Mouse (Mus musculus): ENCODE data around the gene Parp16. TPM values are rescaled to one million over a fixed set of nuclear protein-coding genes. Genes with fewer than 3 reads are reported as not detected.

Gene Parp16
- polyA plus RNA-seq, 1 experiment: 16.3 TPM

DNA sequence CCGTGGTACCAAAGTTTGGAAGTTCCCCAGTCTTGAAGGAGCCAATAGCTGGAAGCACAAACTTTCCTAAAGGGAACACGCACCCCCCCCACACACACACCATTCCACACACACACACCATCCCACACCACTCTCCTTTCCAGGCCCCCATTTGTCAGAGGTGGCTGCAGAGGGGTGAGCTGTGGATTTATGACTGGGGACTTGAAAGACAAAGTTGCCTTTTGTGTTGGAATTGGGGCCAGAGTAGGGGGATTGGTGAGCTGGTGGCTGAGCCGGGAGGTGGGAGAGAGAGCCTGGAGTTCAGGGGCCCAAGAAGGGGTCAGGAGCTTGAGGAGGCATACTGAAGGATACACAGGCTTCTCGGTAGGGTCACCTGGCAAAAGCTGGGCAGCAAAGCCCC is 26.2 kb upstream of the Parp16 start:
- no peak overlapping the region for H3K4me3 ChIP-seq (ENCODE audit: low read depth, low read length)
- TF ChIP-seq POLR2A (IDR thresholded peaks at IDR 0.05; ENCODE audit: low read depth, low read length): no peak
- no peak for TF ChIP-seq CTCF (IDR thresholded peaks at IDR 0.05; ENCODE audit: extremely low read depth, insufficient read length, insufficient replicate concordance, low read depth, low read length)

DNA sequence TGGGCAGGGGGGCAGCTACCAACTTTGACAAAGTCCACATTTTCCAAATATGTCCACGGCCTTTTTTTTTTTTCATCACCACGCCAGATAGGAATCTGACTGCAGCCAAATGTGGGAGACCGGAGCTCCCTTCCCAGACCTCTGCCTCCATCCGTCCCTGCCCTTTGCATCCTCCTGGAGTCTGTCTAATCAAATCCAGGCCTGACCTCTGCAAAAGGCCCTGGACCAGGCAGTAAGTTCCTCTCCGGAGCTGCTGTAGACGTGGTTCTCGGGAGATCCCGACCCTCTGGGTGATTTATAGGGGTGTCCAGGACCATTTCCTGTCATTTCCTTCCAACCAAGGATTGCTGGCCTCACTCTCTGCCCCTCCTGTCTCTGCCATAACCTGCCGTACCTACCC is 22.5 kb upstream of the Parp16 start:
- Histone ChIP-seq H3K4me1 (ENCODE audit: control insufficient read depth, insufficient read depth, insufficient read length, low read length) (no peaks in the 10 kb centered on the region), H3K27ac (ENCODE audit: insufficient read depth, low read depth, low read length) (no peak overlapping the region), H3K4me3 (ENCODE audit: low read depth, low read length) (no peak overlapping the region), H3K36me3 (ENCODE audit: control insufficient read depth, insufficient read depth, low read length) (no peaks in the 10 kb centered on the region), H3K27me3 (ENCODE audit: control insufficient read depth, insufficient read depth, low read length) (no peaks in the 10 kb centered on the region)
- WGBS: 68% methylated on average over 9 of the region's 9 CpGs
- no peak for TF ChIP-seq CTCF (IDR thresholded peaks at IDR 0.05; ENCODE audit: extremely low read depth, insufficient read length, insufficient replicate concordance, low read depth, low read length)
- no peak for TF ChIP-seq POLR2A (IDR thresholded peaks at IDR 0.05; ENCODE audit: low read depth, low read length)

More for the DNA sequence above, 26.2 kb upstream of the Parp16 start:
- 85% methylated on average over 4 of the region's 4 CpGs for WGBS
- Histone ChIP-seq H3K27me3 (ENCODE audit: control insufficient read depth, insufficient read depth, low read length) (peaks cover 4% of the 10 kb centered on the region; the same call in 1 of the 2 replicates), H3K4me1 (ENCODE audit: control insufficient read depth, insufficient read depth, insufficient read length, low read length) (no peaks in the 10 kb centered on the region), H3K36me3 (ENCODE audit: control insufficient read depth, insufficient read depth, low read length) (no peaks in the 10 kb centered on the region), H3K27ac (ENCODE audit: insufficient read depth, low read depth, low read length) (no peak overlapping the region)

DNA sequence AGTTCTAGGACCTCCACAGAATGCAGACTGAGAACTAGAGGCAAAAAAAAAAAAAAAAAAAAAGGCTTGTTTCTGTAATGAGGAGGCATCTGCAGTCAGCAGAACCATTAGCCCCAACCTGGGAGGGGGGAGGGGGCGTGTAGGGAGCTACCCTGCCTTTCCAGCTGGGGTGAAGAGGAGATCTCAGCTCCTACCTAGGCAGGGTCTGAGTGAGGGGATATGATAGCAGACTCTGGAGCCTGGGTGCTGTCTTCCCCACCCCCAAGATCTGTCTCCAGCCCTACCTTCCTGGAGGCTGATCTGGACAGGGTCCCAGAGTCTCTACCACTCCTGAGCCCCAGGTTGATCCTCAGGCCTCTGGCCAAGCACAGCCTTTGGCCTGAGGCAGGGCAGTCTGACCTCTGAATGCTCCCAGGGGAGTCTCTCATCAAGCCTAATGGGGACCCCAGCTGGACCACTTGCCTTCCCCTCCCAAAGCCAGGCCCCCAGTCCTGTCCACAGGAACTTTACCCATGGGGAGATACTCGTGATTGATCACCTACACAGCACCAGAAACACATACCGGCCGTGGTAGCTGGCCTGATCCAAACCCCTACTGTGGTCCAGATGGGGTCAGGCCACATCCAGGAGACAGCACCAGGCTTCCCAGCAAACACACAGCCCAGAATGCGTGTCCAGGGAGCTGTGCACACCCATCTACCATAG is 19.8 kb upstream of the Parp16 start:
- no peak for TF ChIP-seq CTCF (IDR thresholded peaks at IDR 0.05; ENCODE audit: extremely low read depth, insufficient read length, insufficient replicate concordance, low read depth, low read length)
- TF ChIP-seq POLR2A (IDR thresholded peaks at IDR 0.05; ENCODE audit: low read depth, low read length): no peak
- no peak overlapping the region for H3K27ac ChIP-seq (ENCODE audit: insufficient read depth, low read depth, low read length)
- no peaks in the 10 kb centered on the region for H3K36me3 ChIP-seq (ENCODE audit: control insufficient read depth, insufficient read depth, low read length)
- 67% methylated on average over 5 of the region's 5 CpGs for WGBS
- H3K4me1 ChIP-seq (ENCODE audit: control insufficient read depth, insufficient read depth, insufficient read length, low read length): no peaks in the 10 kb centered on the region
- H3K4me3 ChIP-seq (ENCODE audit: low read depth, low read length): no peak overlapping the region
- H3K27me3 ChIP-seq (ENCODE audit: control insufficient read depth, insufficient read depth, low read length): 0 out of 2 replicates have a peak, but pooled peaks cover 3% of the 10 kb centered on the region

DNA sequence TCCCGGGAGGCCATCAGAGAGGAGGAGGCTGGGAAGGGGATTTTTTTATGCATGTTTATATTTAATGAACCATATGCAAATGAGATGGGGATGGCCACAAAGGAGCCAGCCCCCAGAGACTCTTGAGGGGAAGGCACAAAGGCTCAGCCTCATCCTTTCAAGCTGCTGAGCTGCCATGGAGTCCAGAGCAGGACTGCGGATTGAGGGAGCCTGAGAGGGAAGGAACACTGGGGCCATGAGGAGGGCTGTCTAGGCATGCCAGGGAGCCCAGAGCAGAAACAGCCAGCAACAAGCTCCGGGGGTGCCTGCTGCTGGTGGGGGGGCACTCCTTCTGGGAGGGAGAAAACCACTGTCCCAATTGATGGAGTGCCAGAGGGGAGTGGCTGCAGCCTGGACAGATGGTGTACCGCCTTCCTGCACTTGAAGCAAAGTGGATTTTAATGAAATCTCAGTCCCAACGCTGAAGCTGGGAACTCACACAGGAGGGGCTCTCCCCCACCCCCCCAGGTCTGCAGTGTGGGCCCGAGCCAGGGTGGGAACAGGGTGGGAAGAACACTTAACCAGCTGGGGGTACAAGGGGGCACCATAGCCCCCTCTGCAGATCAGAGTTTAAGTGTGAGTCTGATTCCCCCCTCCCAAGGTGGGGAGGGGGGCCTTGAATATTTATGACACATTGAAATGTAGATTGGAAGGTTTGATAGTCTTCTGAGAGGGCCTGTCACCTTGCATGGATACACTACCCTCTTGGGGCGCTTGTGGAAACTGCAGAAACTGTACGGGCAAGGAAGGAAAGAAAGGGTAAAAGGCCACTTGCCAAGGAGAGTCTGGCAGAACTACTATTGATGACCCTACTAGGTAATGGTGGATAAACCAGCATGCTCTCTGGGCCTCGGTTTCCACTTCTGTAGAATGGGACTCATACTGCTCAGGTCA is 18.9 kb upstream of the Parp16 start:
- TF ChIP-seq POLR2A (IDR thresholded peaks at IDR 0.05; ENCODE audit: low read depth, low read length): no peak
- TF ChIP-seq CTCF (IDR thresholded peaks at IDR 0.05; ENCODE audit: extremely low read depth, insufficient read length, insufficient replicate concordance, low read depth, low read length): no peak
- Histone ChIP-seq H3K4me1 (ENCODE audit: control insufficient read depth, insufficient read depth, insufficient read length, low read length) (no peaks in the 10 kb centered on the region), H3K27me3 (ENCODE audit: control insufficient read depth, insufficient read depth, low read length) (0 out of 2 replicates have a peak, but pooled peaks cover 3% of the 10 kb centered on the region), H3K36me3 (ENCODE audit: control insufficient read depth, insufficient read depth, low read length) (no peaks in the 10 kb centered on the region), H3K27ac (ENCODE audit: insufficient read depth, low read depth, low read length) (no peak overlapping the region), H3K4me3 (ENCODE audit: low read depth, low read length) (no peak overlapping the region)
- WGBS: 58% methylated on average over 9 of the region's 9 CpGs

DNA sequence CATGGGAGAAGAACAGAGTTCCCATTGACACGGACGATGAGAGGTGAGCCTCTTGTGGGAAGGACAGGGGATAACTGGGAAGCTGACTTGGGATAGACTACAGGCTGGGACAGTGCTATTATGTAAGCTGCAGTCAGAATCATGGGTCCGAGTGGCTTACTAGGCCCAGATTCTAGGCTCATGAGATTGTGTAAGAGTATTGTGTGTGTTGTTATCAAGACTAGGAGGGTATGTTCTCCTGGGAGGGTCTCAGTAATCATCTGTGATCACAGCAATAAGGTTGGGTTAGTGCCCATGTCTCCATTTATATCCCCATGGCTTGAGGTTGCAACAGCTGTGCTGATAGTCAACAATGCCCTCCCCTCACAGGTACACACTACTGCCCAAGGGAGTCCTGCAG is 17.7 kb upstream of the Parp16 start:
- Histone ChIP-seq H3K4me3 (ENCODE audit: low read depth, low read length) (no peak overlapping the region), H3K27ac (ENCODE audit: insufficient read depth, low read depth, low read length) (no peak overlapping the region), H3K36me3 (ENCODE audit: control insufficient read depth, insufficient read depth, low read length) (no peaks in the 10 kb centered on the region), H3K4me1 (ENCODE audit: control insufficient read depth, insufficient read depth, insufficient read length, low read length) (no peaks in the 10 kb centered on the region), H3K27me3 (ENCODE audit: control insufficient read depth, insufficient read depth, low read length) (0 out of 2 replicates have a peak, but pooled peaks cover 3% of the 10 kb centered on the region)
- 87% methylated on average over 3 of the region's 3 CpGs for WGBS
- TF ChIP-seq CTCF (IDR thresholded peaks at IDR 0.05; ENCODE audit: extremely low read depth, insufficient read length, insufficient replicate concordance, low read depth, low read length): no peak
- no peak for TF ChIP-seq POLR2A (IDR thresholded peaks at IDR 0.05; ENCODE audit: low read depth, low read length)

DNA sequence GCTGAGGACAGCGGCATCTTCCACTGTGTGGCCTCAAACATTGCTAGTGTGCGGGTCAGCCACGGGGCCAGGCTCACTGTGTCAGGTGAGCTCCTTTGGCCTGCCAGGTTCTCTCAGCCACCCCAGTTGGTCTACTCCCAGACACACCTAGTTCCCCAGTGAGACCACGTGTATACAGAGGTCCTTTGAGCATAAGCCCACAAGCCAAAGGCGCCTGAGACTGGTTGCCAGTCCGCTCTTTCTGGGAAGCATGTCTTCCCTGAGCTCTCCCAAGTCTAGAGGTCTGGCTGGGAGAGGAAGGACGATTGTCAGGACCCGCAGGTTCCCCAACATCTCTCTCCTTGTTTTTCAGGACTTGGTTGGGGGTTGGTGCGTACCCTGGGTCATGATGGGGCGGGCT is 17.2 kb upstream of the Parp16 start:
- H3K4me1 ChIP-seq (ENCODE audit: control insufficient read depth, insufficient read depth, insufficient read length, low read length): no peaks in the 10 kb centered on the region
- H3K27ac ChIP-seq (ENCODE audit: insufficient read depth, low read depth, low read length): no peak overlapping the region
- WGBS: 73% methylated on average over 10 of the region's 10 CpGs
- no peak overlapping the region for H3K4me3 ChIP-seq (ENCODE audit: low read depth, low read length)
- no peak for TF ChIP-seq POLR2A (IDR thresholded peaks at IDR 0.05; ENCODE audit: low read depth, low read length)
- TF ChIP-seq CTCF (IDR thresholded peaks at IDR 0.05; ENCODE audit: extremely low read depth, insufficient read length, insufficient replicate concordance, low read depth, low read length): no peak
- H3K36me3 ChIP-seq (ENCODE audit: control insufficient read depth, insufficient read depth, low read length): no peaks in the 10 kb centered on the region
- H3K27me3 ChIP-seq (ENCODE audit: control insufficient read depth, insufficient read depth, low read length): 0 out of 2 replicates have a peak, but pooled peaks cover 3% of the 10 kb centered on the region

All from small intestine, adult 2 months (tissue).